Comparison of ENCODE assay signal across 11 mouse cellular contexts in genomic region chr5:115571086-115571485, GRCm38 (mm10). TPM values are rescaled to one million over a fixed set of nuclear protein-coding genes. Genes with fewer than 3 reads are reported as not detected.
A peak's percentile ranks its signal among the peaks of the same experiment; 100 is the strongest.
DNase-seq lines count a peak whose midpoint lies in the region.
"Had no signal": no experiment of that assay in that cellular context is flagged by ENCODE, and none has a peak within 500 bp of the region (broad histone marks: within the 10 kb centered on the region; RNA-seq: fewer than 3 reads in every experiment).

No protein-coding gene starts in this region.

- intact Hi-C loops in left cerebral cortex, postnatal 4 days (cut with DNase I): no loop called here

- peak; percentile 55 for DNase-seq in left cerebral cortex, adult 11 months (ENCODE audit: low spot score)
- DNase-seq in left cerebral cortex, postnatal 4 days: no peak
- DNase-seq in frontal cortex, postnatal 36 days (ENCODE audit: low spot score in 2 of 2): peak; percentile 70 to 86
- DNase-seq in left cerebral cortex, adult 9 months (ENCODE audit: low spot score in 2 of 2): peak; percentile 78
- peak; percentile 93 for DNase-seq in telencephalon, adult 2 months (ENCODE audit: low read depth, low spot score)
- no peak for DNase-seq in cerebellum, adult 18-20 months
- DNase-seq in thymus, postnatal 25 days: no peak
- DNase-seq: cerebellum, adult 8-10 months; gastrocnemius, postnatal 14 days; kidney, postnatal 10 days; lung, postnatal 14 days had no signal

RNA-seq across cellular contexts. Expression of gene Gcn1l1, which starts 6.0 kb away (rescaled TPM):
- total RNA-seq in left cerebral cortex, postnatal 4 days (2021): 10 to 100 TPM; 85.8 to 87.0 TPM

RNA-seq across cellular contexts. Expression of gene Rplp0, which starts 11.8 kb away (rescaled TPM):
- total RNA-seq in left cerebral cortex, postnatal 4 days (2021): 100 to 1,000 TPM; 657 to 680 TPM

Comparison
In these comparisons a context has a peak if more than half of its experiments do, and no peak if none do; other contexts are left out.
1. DNase-seq: peak in left cerebral cortex, adult 11 months (single experiment), frontal cortex, postnatal 36 days (2 of 2), left cerebral cortex, adult 9 months (2 of 2) and telencephalon, adult 2 months (single experiment); none in left cerebral cortex, postnatal 4 days (single experiment), cerebellum, adult 18-20 months (0 of 2) and thymus, postnatal 25 days (single experiment).